Mouse (Mus musculus) fat pad, adult 2 months (tissue): ENCODE results near the gene Il4.

Source experiments
- DNase-seq: peaks from one replicate; pipeline ENCODE4 v3.0.0-alpha.2; 2011; ENCODE audit warnings: low read depth, low spot score; ENCODE audit errors: extremely low read depth

Gene Il4

GRCm38 (mm10) chr11:53624124-53624523 is 5.7 kb upstream of the Il4 start:
- no peak for DNase-seq

DNA sequence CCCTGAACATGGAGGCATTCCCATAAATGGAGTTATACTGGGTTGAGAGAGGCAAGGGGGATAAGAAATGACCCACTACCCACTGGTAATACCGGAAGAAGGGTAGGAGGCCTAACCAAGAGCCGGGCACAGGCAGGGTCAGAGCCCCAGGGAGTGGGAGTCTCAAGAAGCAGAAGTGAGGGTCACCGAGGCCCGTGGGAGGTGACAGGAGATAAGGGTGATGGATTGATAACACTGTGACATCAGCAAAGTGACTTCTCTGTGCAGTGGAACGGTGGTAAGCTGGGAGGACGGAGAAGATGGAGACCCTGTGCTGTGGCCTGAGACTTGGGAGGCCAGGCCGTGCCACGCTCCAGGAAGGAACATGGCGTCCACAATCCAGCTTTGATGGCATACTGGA is 5.1 kb upstream of the Il4 start:
- DNase-seq: no peak

GRCm38 (mm10) chr11:53622440-53622806 is 4.0 kb upstream of the Il4 start:
- no peak for DNase-seq

- DNase-seq: no peak
Measured at GRCm38 (mm10) chr11:53621582-53622439, 3.3 kb upstream of the Il4 start.

GRCm38 (mm10) chr11:53620094-53620493 is 1.6 kb upstream of the Il4 start:
- no peak for DNase-seq

DNA sequence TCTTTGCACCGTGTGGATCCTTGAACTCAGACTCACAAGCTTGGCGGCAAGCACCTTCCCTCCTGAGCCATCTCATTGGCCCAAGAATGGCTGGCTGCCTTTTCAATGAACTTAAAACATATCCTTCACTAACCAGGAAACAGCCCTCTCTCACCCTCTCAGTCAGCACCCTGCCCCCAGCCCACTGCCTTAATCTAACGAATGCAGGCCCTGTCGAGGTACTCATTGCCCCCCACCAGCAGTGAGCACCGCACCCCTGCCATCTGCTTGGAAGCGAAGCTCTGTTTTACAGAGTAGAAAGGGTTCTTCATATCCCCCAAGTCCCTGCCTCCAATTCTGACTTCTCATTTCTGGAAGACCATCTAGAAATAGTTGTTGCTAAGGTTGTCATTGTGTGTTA is 959 bp upstream of the Il4 start:
- DNase-seq: no peak

DNA sequence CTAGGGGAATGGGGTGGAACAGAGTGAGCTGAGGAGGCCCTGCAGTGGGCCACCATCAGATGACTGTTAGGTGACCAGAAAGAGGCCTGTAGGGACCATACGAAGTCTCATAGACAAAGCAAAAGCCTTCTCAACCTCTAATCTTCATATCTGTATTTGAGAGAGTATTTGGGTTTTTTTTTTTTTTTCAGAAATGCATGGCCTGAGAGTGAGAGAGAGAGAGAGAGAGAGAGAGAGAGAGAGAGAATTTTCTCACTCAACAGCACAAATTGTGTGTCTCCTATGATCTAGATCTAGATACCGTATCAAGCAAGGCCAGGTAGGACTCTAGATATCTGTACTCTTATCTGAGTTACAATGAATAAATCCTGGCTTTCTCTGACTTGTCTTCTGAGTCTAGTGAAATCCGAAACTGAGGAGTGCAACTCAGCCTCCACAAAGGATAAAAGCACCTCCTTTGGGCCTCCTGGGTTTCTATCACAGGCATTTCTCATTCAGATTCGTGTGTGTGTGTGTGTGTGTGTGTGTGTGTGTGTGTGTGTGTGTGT is 833 bp downstream of the Il4 start:
- DNase-seq: no peak

- DNase-seq: no peak
Measured at GRCm38 (mm10) chr11:53616748-53617558, 1.5 kb downstream of the Il4 start.

DNA sequence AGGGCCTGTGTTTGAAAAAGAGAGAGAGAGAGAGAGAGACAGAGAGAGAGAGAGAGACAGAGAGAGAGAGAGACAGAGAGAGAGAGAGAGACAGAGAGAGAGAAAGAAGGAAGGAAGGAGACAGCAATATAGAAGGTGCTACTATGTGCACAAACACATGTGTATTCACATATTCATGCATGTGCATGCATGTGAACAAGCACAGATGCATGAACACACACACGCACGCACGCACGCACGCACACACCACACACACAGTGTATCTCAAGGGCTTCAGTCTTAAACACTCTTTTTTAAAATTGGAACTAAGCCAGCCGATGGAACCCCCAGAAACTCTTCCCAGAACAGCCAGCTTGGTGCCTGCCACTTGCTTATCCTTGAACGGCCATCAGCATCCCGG is 2.9 kb downstream of the Il4 start:
- no peak for DNase-seq

DNA sequence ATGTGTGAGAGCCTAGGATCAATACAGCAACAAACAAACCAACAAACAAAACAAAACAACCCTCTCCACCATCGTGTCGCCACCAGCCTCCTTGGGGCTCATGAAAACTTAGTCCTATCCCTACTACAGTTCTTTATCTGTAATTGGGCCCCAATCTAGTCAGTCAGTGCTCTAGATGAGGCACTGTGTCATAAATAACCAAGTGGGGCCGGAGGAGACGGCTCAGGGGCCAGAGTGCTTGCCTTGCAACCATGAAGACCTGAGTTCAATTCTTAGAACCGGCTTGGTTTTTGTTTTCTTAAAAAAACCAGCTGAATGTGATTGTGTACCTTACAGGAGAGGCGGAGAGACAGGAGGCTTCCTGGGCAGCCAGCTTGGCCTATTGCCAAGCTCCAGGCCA is 3.3 kb downstream of the Il4 start:
- DNase-seq: no peak

- DNase-seq: no peak
Measured at GRCm38 (mm10) chr11:53609672-53610071, 8.8 kb downstream of the Il4 start.

DNA sequence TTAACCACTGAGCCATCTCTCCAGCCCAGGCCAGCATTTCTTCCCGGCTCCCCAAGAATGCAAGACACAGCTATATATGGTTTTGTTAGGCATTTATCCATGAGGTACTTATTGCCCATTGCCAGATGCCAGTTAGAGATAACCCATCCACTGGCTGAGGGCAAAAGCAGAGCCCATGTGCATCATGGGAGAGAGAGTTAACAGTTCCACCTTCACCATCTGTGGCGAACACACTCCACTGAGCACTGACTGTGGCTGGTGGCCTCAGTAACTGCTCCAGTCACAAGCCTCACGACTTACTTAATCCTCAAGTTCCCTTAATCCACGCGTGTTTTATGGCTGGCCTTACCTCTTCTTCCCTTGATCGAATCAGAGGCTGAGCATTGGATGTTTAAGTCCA is 9.2 kb downstream of the Il4 start:
- no peak for DNase-seq

- DNase-seq: no peak
Measured at GRCm38 (mm10) chr11:53605609-53606008, 12.9 kb downstream of the Il4 start.

DNA sequence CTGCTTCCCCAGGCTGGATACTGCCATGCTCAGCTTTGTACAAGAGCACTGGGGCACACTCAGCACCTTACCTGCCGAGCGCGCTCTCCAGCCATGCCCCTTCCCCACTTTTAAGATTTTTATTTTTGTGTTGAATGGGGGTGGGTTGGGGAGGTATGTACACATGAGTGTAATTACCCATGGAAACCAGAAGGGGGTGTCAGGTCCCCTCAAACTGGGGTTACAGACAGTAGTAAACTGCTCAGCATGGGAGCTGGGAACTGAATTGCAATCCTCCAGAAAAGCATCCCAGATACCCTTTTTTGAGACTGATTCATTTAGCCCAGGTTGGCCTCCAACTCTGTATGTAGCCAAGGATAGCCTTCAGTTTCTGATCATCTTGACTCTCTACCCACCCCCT is 13.5 kb downstream of the Il4 start:
- DNase-seq: no peak

DNA sequence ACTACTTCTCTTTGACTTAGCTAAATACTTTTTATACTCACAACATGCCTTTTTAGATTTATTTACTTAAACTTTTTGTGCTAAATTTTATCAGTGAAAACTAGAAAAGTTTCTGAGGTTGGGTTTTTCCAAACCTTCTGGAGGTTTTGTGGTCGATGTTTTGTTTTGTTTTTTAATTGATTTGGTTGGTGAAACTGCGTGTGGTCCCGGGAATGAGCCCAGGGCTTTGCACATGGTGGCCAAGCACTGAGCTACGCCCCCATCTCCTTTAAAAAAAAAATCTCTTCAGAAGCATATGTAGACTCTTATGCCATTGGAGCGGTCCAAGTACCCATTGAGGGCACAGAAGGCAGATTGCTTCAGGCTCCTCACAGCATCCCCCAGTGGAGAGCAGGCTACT is 27.4 kb downstream of the Il4 start:
- no peak for DNase-seq

DNA sequence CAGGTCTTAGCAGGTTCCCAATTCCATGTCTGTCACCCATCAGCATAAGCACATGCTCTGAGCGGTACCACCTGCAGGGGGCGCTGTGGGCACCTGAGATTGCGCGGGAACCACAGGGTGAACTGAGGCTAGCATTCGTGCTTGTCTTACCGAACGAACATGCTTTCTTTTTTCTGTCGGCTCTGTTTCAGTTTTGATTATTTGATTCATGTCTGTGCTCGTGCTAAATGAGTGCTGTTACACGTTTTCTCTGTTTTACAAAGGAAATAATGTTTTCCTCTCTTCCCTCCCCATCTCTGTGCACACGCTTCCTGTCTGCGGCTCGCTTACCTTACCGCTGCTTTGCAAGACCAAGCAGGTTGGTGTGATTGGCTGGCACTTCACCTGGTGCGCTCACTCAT is 28.1 kb downstream of the Il4 start:
- no peak for DNase-seq

DNA sequence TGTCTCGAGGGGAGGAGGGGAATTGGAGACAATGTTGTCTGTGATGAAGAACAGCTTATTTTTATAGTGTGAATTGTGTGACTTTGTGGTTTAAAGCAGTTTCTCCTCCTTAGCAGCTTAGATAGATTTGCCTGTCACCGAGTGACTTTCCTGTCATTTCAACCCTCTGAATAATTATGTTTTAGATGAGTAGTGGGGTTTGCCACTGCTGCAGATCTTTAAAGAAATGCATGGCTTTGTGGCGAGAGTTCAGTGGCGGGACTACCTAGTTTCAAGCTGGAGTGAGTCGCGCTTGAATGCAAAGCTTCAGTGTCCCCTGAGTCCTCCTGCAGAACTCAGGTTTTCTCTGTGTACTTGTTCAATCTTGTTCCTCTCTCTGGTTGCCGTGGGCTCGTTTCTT is 30.2 kb downstream of the Il4 start:
- no peak for DNase-seq

DNA sequence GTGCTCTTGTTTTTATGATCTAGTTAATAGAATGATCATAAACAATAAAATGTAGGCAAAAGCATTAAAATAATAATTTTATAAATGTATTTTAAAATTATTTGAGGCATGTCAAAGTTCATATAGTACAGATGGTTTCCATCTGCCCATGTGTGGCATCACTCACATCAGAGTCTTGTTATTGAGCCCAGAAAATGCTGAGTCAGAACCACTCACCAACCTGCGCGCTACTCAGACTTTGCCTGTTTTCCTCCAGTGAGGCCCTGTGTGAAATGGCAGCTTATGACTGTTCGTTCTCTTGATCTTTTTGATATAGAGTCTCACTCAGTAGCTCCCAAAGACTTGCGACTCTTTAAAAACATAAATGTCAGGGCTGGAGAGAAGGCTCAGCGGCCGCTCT is 33.0 kb downstream of the Il4 start:
- DNase-seq: no peak

- no peak for DNase-seq
Measured at GRCm38 (mm10) chr11:53584849-53585248, 33.6 kb downstream of the Il4 start.

DNA sequence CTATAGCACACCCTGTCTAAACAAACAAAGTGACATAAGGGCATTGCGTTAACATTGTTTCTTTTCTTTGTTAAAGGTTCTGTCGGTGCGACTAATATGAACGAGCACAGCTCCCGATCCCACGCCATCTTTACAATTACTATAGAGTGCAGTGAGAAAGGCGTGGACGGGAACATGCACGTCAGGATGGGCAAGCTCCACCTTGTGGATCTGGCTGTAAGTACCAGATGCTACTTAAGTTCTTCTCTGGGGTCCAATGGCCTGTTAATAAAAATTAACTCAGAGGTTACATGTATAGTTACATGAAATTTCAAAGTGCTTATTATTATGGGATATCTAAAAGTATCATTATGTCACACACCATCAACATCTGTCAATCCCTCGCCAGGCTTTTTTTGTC is 35.3 kb downstream of the Il4 start:
- DNase-seq: no peak

DNA sequence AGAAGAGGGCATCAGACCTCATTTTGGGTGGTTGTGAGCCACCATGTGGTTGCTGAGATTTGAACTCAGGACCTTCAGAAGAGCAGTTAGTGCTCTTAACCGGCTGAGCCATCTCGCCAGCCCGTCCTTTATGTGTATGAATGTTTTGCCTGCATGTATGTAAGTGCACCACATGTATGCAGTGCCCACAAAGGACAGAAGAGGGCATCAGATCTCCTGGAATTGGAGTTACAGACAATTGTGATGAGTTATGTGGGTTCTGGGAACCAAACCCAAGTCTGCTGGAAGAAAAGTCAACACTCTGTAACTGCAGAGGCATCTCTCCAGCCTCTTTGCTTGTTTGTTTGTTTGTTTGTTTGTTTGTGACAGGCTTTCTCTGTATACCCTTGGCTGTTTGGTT is 37.9 kb downstream of the Il4 start:
- DNase-seq: no peak
